Mouse (Mus musculus) forebrain, embryonic 15.5 days (tissue): ENCODE data around the gene Pcdh18. TPM values are rescaled to one million over a fixed set of nuclear protein-coding genes. Genes with fewer than 3 reads are reported as not detected.

ENCODE experiments used
- ATAC-seq: fragments of 200-750 bp; cut with Nextera tagmentation; replicated peaks from 2 replicates; pipeline ENCODE4 v1.8.0; 2017; ENCODE audit warnings: mild to moderate bottlenecking, moderate TSS enrichment, moderate library complexity
- H3K27ac ChIP-seq: fragments of 300-500 bp; sonication (generic); replicated peaks from 2 replicates; pipeline ENCODE4 v1.5.1; 2015; ENCODE audit warnings: mild to moderate bottlenecking, inconsistent platforms
- H3K27me3 ChIP-seq: fragments of 300-500 bp; sonication (generic); 2 replicates; pipeline ENCODE4 v1.6.1; 2015; ENCODE audit warnings: inconsistent platforms
- H3K36me3 ChIP-seq: fragments of 300-500 bp; sonication (generic); 2 replicates; pipeline ENCODE4 v1.6.1; 2015; ENCODE audit warnings: mild to moderate bottlenecking, inconsistent platforms
- H3K4me1 ChIP-seq: fragments of 300-500 bp; sonication (generic); 2 replicates; pipeline ENCODE4 v1.6.1; 2015; ENCODE audit warnings: inconsistent platforms
- H3K4me2 ChIP-seq: fragments of 300-500 bp; sonication (generic); replicated peaks from 2 replicates; pipeline ENCODE4 v1.6.1; 2015; ENCODE audit warnings: mild to moderate bottlenecking, inconsistent platforms
- H3K4me3 ChIP-seq: fragments of 300-500 bp; sonication (generic); 2 replicates; pipeline ENCODE4 v1.5.1; 2015; ENCODE audit warnings: mild to moderate bottlenecking, inconsistent platforms
- H3K9ac ChIP-seq: fragments of 300-500 bp; sonication (generic); replicated peaks from 2 replicates; pipeline ENCODE4 v1.6.1; 2015; ENCODE audit warnings: mild to moderate bottlenecking, inconsistent platforms
- H3K9me3 ChIP-seq: fragments of 300-500 bp; sonication (generic); 2 replicates; pipeline ENCODE4 v1.6.1; 2016; ENCODE audit warnings: inconsistent platforms
- WGBS: fragments of 180-500 bp; shearing (Covaris S2); methylation state at CpG from one replicate; pipeline ENCODE4 v1.1.7; 2015; ENCODE audit warnings: mixed read lengths; 5-methylcytosine and 5-hydroxymethylcytosine counted together
- polyA plus RNA-seq: library from polyadenylated mRNA; unstranded; fragments of >200 nt; fragmentation: Nextera tagmentation; extraction: Ambion mirVana; gene quantifications from 2 replicates; pipeline ENCODE4 v1.2.1, GENCODE M21; 2015

Pcdh18 gene
- polyA plus RNA-seq, 1 experiment from 2014 or later: 22.7 TPM

- peaks cover 26% of the 10 kb centered on the region for H3K36me3 ChIP-seq
- no peak overlapping the region for H3K9ac ChIP-seq
- no peak overlapping the region for H3K4me2 ChIP-seq
- H3K4me1 ChIP-seq: peaks cover 26% of the 10 kb centered on the region
- ATAC-seq: no peak
- no peaks in the 10 kb centered on the region for H3K27me3 ChIP-seq
- H3K4me3 ChIP-seq: no peak overlapping the region
- 63% methylated on average over 8 of the region's 8 CpGs for WGBS
- no peak overlapping the region for H3K27ac ChIP-seq
- H3K9me3 ChIP-seq: no peaks in the 10 kb centered on the region
Measured at GRCm38 (mm10) chr3:49749491-49750284, 7.4 kb downstream of the Pcdh18 start.

- no peaks in the 10 kb centered on the region for H3K9me3 ChIP-seq
- no peak overlapping the region for H3K27ac ChIP-seq
- no peak overlapping the region for H3K9ac ChIP-seq
- peaks cover 11% of the 10 kb centered on the region for H3K4me1 ChIP-seq
- H3K27me3 ChIP-seq: no peaks in the 10 kb centered on the region
- H3K4me3 ChIP-seq: no peak overlapping the region
- H3K36me3 ChIP-seq: peaks cover 33% of the 10 kb centered on the region
- no peak overlapping the region for H3K4me2 ChIP-seq
- ATAC-seq: no peak
- 92% methylated on average over 1 of the region's 1 CpGs for WGBS
Measured at GRCm38 (mm10) chr3:49748054-49748453, 9.1 kb downstream of the Pcdh18 start.

GRCm38 (mm10) chr3:49739061-49739460 lies 18.1 kb downstream of the Pcdh18 start:
- Histone ChIP-seq H3K27ac (no peak overlapping the region), H3K4me2 (no peak overlapping the region), H3K4me3 (no peak overlapping the region), H3K36me3 (0 out of 2 replicates have a peak, but pooled peaks cover 2% of the 10 kb centered on the region), H3K27me3 (no peaks in the 10 kb centered on the region), H3K9me3 (no peaks in the 10 kb centered on the region), H3K9ac (no peak overlapping the region), H3K4me1 (no peaks in the 10 kb centered on the region)
- 69% methylated on average over 2 of the region's 2 CpGs for WGBS
- ATAC-seq: no peak

DNA sequence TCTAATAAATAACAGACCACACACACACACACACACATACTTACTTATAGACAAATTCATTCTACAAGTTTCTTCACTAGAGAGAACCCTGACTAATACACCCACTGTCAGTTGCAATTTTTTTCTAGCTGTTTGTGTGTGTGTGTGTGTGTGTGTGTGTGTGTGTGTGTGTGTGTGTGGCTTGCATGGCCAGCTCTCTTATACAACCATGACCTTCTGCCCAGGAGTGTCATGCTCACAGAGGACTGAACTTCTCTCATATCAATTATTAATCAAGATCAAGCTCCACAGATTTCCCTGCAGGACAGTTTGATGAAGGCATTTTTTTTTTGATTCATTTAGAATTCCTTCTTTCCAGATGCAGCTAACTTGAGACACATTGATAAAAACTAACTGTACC lies 18.6 kb downstream of the Pcdh18 start:
- Histone ChIP-seq H3K27ac (no peak overlapping the region), H3K36me3 (no peaks in the 10 kb centered on the region), H3K4me3 (no peak overlapping the region), H3K27me3 (no peaks in the 10 kb centered on the region), H3K4me2 (no peak overlapping the region), H3K4me1 (no peaks in the 10 kb centered on the region), H3K9ac (no peak overlapping the region), H3K9me3 (no peaks in the 10 kb centered on the region)
- ATAC-seq: no peak

DNA sequence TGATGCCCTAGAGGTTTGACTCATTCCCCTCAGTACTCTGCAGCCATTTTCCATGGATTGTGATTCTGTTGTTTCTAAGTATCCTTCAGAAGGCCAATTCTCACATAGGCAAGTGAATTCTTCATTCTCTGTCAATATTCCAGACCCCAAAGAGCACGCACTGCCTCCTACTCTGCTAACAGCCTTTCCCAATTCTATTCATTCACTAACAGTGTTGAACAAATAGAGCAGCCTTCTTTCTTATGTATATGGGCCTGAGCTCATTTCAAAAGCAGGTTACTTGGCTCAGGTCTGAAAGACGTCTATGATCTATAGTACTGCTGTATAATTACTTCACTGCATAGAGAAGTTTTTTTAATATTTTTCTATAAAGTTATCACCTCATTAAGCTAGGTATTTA lies 50.6 kb downstream of the Pcdh18 start:
- Histone ChIP-seq H3K27me3 (no peaks in the 10 kb centered on the region), H3K4me2 (no peak overlapping the region), H3K4me1 (no peaks in the 10 kb centered on the region), H3K36me3 (no peaks in the 10 kb centered on the region), H3K27ac (no peak overlapping the region), H3K9ac (no peak overlapping the region), H3K9me3 (no peaks in the 10 kb centered on the region), H3K4me3 (no peak overlapping the region)
- WGBS: 4% methylated on average over 2 of the region's 2 CpGs
- ATAC-seq: 0 out of 2 replicates have a peak, but pooled peaks have one; percentile 35

- H3K4me2 ChIP-seq: no peak overlapping the region
- no peak overlapping the region for H3K9ac ChIP-seq
- no peak overlapping the region for H3K27ac ChIP-seq
- no peaks in the 10 kb centered on the region for H3K36me3 ChIP-seq
- ATAC-seq: no peak
- 6% methylated on average over 2 of the region's 2 CpGs for WGBS
- no peaks in the 10 kb centered on the region for H3K27me3 ChIP-seq
- H3K9me3 ChIP-seq: no peaks in the 10 kb centered on the region
- H3K4me1 ChIP-seq: no peaks in the 10 kb centered on the region
- H3K4me3 ChIP-seq: no peak overlapping the region
Measured at GRCm38 (mm10) chr3:49699951-49700350, 57.2 kb downstream of the Pcdh18 start.
